ENCODE assay signal across 9 mouse cellular contexts in the genomic region with DNA sequence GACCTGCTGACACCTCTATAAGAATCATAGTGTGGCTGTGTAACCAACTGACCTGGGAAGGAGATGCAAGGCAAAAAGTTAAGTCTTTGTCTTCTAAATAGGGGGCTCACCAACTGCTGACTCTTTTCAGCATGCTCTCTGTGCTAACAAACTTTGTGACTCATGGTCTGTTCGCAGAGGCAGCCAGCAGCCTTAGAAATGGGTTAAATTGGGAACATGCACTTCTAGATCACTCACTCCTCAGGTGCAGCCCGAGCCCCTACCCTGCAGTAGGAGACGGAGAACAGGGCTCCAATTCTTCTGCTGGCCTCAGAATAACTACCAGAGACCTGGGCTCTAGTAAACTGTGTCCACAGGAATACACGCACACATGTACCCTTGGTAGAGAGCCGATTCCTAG. TPM values are rescaled to one million over a fixed set of nuclear protein-coding genes. Genes with fewer than 3 reads are reported as not detected.
DNase-seq lines count a peak whose midpoint lies in the region; ATAC-seq and TF ChIP-seq lines count a peak whose summit lies in the region.
"Had no signal": no experiment of that assay in that cellular context is flagged by ENCODE, and none has a peak within 500 bp of the region (broad histone marks: within the 10 kb centered on the region; RNA-seq: fewer than 3 reads in every experiment).

No protein-coding gene starts in this region.

- no peak for DNase-seq in layer of hippocampus, adult 2 months (ENCODE audit: low spot score in 2 of 2)
- no peak for DNase-seq in layer of hippocampus, postnatal 10 days (ENCODE audit: low spot score in 2 of 2)
- no peak for DNase-seq in right cerebral cortex, postnatal 14 days
- DNase-seq in urinary bladder, adult 18-20 months (ENCODE audit: low spot score in 2 of 2): no peak
- DNase-seq: liver, embryonic 13.5 days had no signal

- H3K4me1 ChIP-seq in embryonic facial prominence, embryonic 15.5 days: peaks cover 23% of the 10 kb centered on the region
- peaks cover 24% of the 10 kb centered on the region for H3K4me1 ChIP-seq in hindbrain, embryonic 16.5 days (ENCODE audit: control insufficient read depth, insufficient read depth, low read depth, low read length)
- peaks cover 19% of the 10 kb centered on the region for H3K4me1 ChIP-seq in neural tube, embryonic 12.5 days

- peak overlapping the region; percentile 91 for H3K27ac ChIP-seq in layer of hippocampus, adult 2 months
- no peak overlapping the region for H3K27ac ChIP-seq in embryonic facial prominence, embryonic 15.5 days (replicated peaks)
- H3K27ac ChIP-seq in hindbrain, embryonic 16.5 days (ENCODE audit: low read depth, low read length): peak overlapping the region; percentile 82
- no peak overlapping the region for H3K27ac ChIP-seq in neural tube, embryonic 12.5 days
- H3K27ac ChIP-seq: liver, embryonic 13.5 days had no signal

- no peak for TF ChIP-seq CTCF in layer of hippocampus, adult 2 months (conservative IDR thresholded peaks at IDR 0.05)

- WGBS in embryonic facial prominence, embryonic 15.5 days: 27% methylated on average over 5 of the region's 5 CpGs
- 17% methylated on average over 5 of the region's 5 CpGs for WGBS in hindbrain, embryonic 16.5 days
- 25% methylated on average over 5 of the region's 5 CpGs for WGBS in neural tube, embryonic 12.5 days

- ATAC-seq in embryonic facial prominence, embryonic 15.5 days (ENCODE audit: insufficient number of reproducible peaks, low FRiP score, low TSS enrichment, low read depth): no peak
- peak; percentile 12; the same call in 1 of the 2 replicates for ATAC-seq in hindbrain, embryonic 16.5 days
- ATAC-seq in neural tube, embryonic 12.5 days (ENCODE audit: low FRiP score, low read depth): no peak; the same call in 1 of the 2 replicates
- ATAC-seq in CD4-positive, CD25-positive, alpha-beta regulatory T cell, adult 4 months: no peak

- peak overlapping the region; percentile 97 for H3K4me2 ChIP-seq in embryonic facial prominence, embryonic 15.5 days (replicated peaks)
- peak overlapping the region; percentile 75 for H3K4me2 ChIP-seq in hindbrain, embryonic 16.5 days (ENCODE audit: low read length)
- H3K4me2 ChIP-seq in neural tube, embryonic 12.5 days (replicated peaks): peak overlapping the region; percentile 74

- no peak overlapping the region for H3K9ac ChIP-seq in embryonic facial prominence, embryonic 15.5 days
- peak overlapping the region; percentile 93 for H3K9ac ChIP-seq in hindbrain, embryonic 16.5 days (ENCODE audit: low read depth, low read length)
- peak overlapping the region; percentile 87 for H3K9ac ChIP-seq in neural tube, embryonic 12.5 days
- H3K9ac ChIP-seq: liver, embryonic 13.5 days had no signal

- H3K27me3 ChIP-seq in embryonic facial prominence, embryonic 15.5 days: peaks cover 10% of the 10 kb centered on the region; the same call in 1 of the 2 replicates
- H3K27me3 ChIP-seq in hindbrain, embryonic 16.5 days (replicated peaks; ENCODE audit: control insufficient read depth, insufficient read depth, low read length): no peaks in the 10 kb centered on the region
- no peaks in the 10 kb centered on the region for H3K27me3 ChIP-seq in neural tube, embryonic 12.5 days (replicated peaks)

- peak overlapping the region; percentile 81 for H3K4me3 ChIP-seq in layer of hippocampus, adult 2 months
- H3K4me3 ChIP-seq in embryonic facial prominence, embryonic 15.5 days (replicated peaks): peak overlapping the region; percentile 73
- H3K4me3 ChIP-seq in hindbrain, embryonic 16.5 days (ENCODE audit: low read length): peak overlapping the region; percentile 92
- peak overlapping the region; percentile 80 for H3K4me3 ChIP-seq in neural tube, embryonic 12.5 days

- no peaks in the 10 kb centered on the region for H3K9me3 ChIP-seq in embryonic facial prominence, embryonic 15.5 days (replicated peaks)
- H3K9me3 ChIP-seq in hindbrain, embryonic 16.5 days (ENCODE audit: control insufficient read depth, low read length): no peaks in the 10 kb centered on the region
- H3K9me3 ChIP-seq in neural tube, embryonic 12.5 days: no peaks in the 10 kb centered on the region
- H3K9me3 ChIP-seq: liver, embryonic 13.5 days had no signal

- H3K36me3 ChIP-seq in embryonic facial prominence, embryonic 15.5 days: no peaks in the 10 kb centered on the region
- no peaks in the 10 kb centered on the region for H3K36me3 ChIP-seq in hindbrain, embryonic 16.5 days (ENCODE audit: control insufficient read depth, insufficient read depth, low read length)
- H3K36me3 ChIP-seq in neural tube, embryonic 12.5 days: no peaks in the 10 kb centered on the region
- H3K36me3 ChIP-seq: liver, embryonic 13.5 days had no signal

RNA-seq across cellular contexts. Expression of a gene that starts 1.2 kb away (rescaled TPM):
- 100 to 1,000 TPM in 1 of 2 experiments, 10 to 100 TPM in 1; 91.8 to 104 TPM for total RNA-seq in layer of hippocampus, adult 2 months (2021)
- total RNA-seq in layer of hippocampus, postnatal 10 days (2021): 10 to 100 TPM; 95.3 to 97.8 TPM
- 4.0 and 4.2 TPM in 2 replicates for polyA plus RNA-seq in embryonic facial prominence, embryonic 15.5 days (2015; fragmentation: Nextera tagmentation; extraction: Ambion mirVana)
- polyA plus RNA-seq in hindbrain, embryonic 16.5 days (2015; fragmentation: Nextera tagmentation; extraction: Ambion mirVana): 34.2 and 39.0 TPM in 2 replicates
- polyA plus RNA-seq in neural tube, embryonic 12.5 days (2016; fragmentation: Nextera tagmentation; extraction: Ambion mirVana): 31.2 and 34.7 TPM in 2 replicates
- under 1 TPM; 0.11 to 0.61 TPM for polyA plus RNA-seq in CD4-positive, CD25-positive, alpha-beta regulatory T cell, adult 4 months (2017; shearing (Covaris generic))

RNA-seq across cellular contexts. Expression of a gene that starts 44.9 kb away (rescaled TPM):
- total RNA-seq in layer of hippocampus, adult 2 months (2021): 10 to 100 TPM; 80.0 to 82.8 TPM
- 10 to 100 TPM; 53.9 to 57.8 TPM for total RNA-seq in layer of hippocampus, postnatal 10 days (2021)
- 6.1 and 7.2 TPM in 2 replicates for polyA plus RNA-seq in embryonic facial prominence, embryonic 15.5 days (2015; fragmentation: Nextera tagmentation; extraction: Ambion mirVana)
- polyA plus RNA-seq in hindbrain, embryonic 16.5 days (2015; fragmentation: Nextera tagmentation; extraction: Ambion mirVana): 24.1 and 24.3 TPM in 2 replicates
- 12.7 and 13.4 TPM in 2 replicates for polyA plus RNA-seq in neural tube, embryonic 12.5 days (2016; fragmentation: Nextera tagmentation; extraction: Ambion mirVana)
- polyA plus RNA-seq in CD4-positive, CD25-positive, alpha-beta regulatory T cell, adult 4 months (2017; shearing (Covaris generic)): 1 to 10 TPM; 2.3 to 4.9 TPM

Comparison
In these comparisons a context has a peak if more than half of its experiments do, and no peak if none do; other contexts are left out.
1. H3K27ac ChIP-seq: peak in layer of hippocampus, adult 2 months (single experiment) and hindbrain, embryonic 16.5 days (single experiment); none in embryonic facial prominence, embryonic 15.5 days (single experiment) and neural tube, embryonic 12.5 days (single experiment).
2. Peak in every context shown above with its lines, with median percentiles within 50 percentile points of each other: H3K4me3 ChIP-seq and H3K4me2 ChIP-seq.